Mouse (Mus musculus) limb, embryonic 10.5 days (tissue): Measurements from ENCODE around the gene Ush2a. TPM values are rescaled to one million over a fixed set of nuclear protein-coding genes. Genes with fewer than 3 reads are reported as not detected.

ENCODE experiments used
- DNase-seq: peaks from one replicate; pipeline ENCODE4 v3.0.0-alpha.2; 2017; ENCODE audit warnings: low spot score
- H3K27ac ChIP-seq: fragments of 300-500 bp; sonication (generic); 2 replicates; pipeline ENCODE4 v1.5.1; 2016; ENCODE audit warnings: mild to moderate bottlenecking
- H3K27me3 ChIP-seq: fragments of 300-500 bp; sonication (generic); 2 replicates; pipeline ENCODE4 v1.6.1; 2016; ENCODE audit warnings: low read depth, mild to moderate bottlenecking; ENCODE audit not compliant: poor library complexity, severe bottlenecking
- H3K36me3 ChIP-seq: fragments of 300-500 bp; sonication (generic); 2 replicates; pipeline ENCODE4 v1.6.1; 2016; ENCODE audit warnings: mild to moderate bottlenecking, moderate library complexity
- H3K4me1 ChIP-seq: fragments of 300-500 bp; sonication (generic); 2 replicates; pipeline ENCODE4 v1.6.1; 2016
- H3K4me3 ChIP-seq: fragments of 300-500 bp; sonication (generic); 2 replicates; pipeline ENCODE4 v1.5.1; 2016; ENCODE audit warnings: mild to moderate bottlenecking, moderate library complexity
- H3K9me3 ChIP-seq: fragments of 300-500 bp; sonication (generic); replicated peaks from 2 replicates; pipeline ENCODE4 v1.6.1; 2016; ENCODE audit warnings: mild to moderate bottlenecking
- whole genome bisulfite sequencing: fragments of 180-500 bp; shearing (Covaris S2); methylation state at CpG from one replicate; pipeline ENCODE4 v1.1.7; 2016; 5-methylcytosine and 5-hydroxymethylcytosine counted together
- polyA plus RNA-seq: library from polyadenylated mRNA; unstranded; fragments of >200 nt; fragmentation: Nextera tagmentation; extraction: Ambion mirVana; gene quantifications from 2 replicates; pipeline ENCODE4 v1.2.1, GENCODE M21; 2016

The Ush2a gene
- polyA plus RNA-seq, 1 experiment from 2014 or later, result 0.03 TPM

GRCm38 (mm10) chr1:189004774-189005173 lies 743.0 kb downstream of the Ush2a start:
- Histone ChIP-seq H3K27me3 (no peaks in the 10 kb centered on the region), H3K4me1 (peaks cover 19% of the 10 kb centered on the region), H3K9me3 (no peaks in the 10 kb centered on the region), H3K36me3 (peaks cover 39% of the 10 kb centered on the region), H3K4me3 (no peak overlapping the region), H3K27ac (no peak overlapping the region)
- DNase-seq, result no peak
- 95% methylated on average over 1 of the region's 1 CpGs for WGBS

DNA sequence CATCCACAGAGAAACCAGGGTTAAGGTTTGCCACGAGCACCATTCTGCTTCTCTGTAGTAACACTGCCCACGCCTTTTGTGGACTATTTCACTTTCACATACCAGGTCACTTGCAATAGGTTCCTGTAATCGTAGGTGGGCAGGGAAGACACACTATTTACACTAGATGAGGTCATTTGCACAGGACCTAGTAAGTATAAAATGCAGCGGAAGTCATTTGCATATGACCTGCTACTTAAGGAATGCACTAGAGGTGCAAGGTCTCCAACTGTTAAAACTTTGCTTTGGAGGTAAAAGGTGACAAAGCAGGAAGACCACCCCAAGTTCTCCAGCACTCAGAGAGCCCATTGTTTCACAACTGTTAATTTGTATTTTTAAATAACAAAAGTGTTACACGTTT lies 744.4 kb downstream of the Ush2a start:
- Histone ChIP-seq H3K27ac (no peak overlapping the region), H3K27me3 (no peaks in the 10 kb centered on the region), H3K4me3 (peak overlapping the region; percentile 99), H3K4me1 (peaks cover 19% of the 10 kb centered on the region), H3K36me3 (peaks cover 25% of the 10 kb centered on the region), H3K9me3 (no peaks in the 10 kb centered on the region)
- no peak for DNase-seq
- WGBS, result 58% methylated on average over 5 of the region's 5 CpGs

- 2% methylated on average over 7 of the region's 7 CpGs for WGBS
- H3K36me3 ChIP-seq, result peaks cover 24% of the 10 kb centered on the region
- no peaks in the 10 kb centered on the region for H3K27me3 ChIP-seq
- peak overlapping the region; percentile 97 for H3K27ac ChIP-seq
- no peak for DNase-seq
- H3K4me3 ChIP-seq, result peak overlapping the region; percentile 99
- peaks cover 19% of the 10 kb centered on the region for H3K4me1 ChIP-seq
- H3K9me3 ChIP-seq, result no peaks in the 10 kb centered on the region
Observed at GRCm38 (mm10) chr1:189006826-189007225, 745.0 kb downstream of the Ush2a start.

- H3K9me3 ChIP-seq, result no peaks in the 10 kb centered on the region
- 0 out of 2 replicates have a peak, but pooled peaks cover 1% of the 10 kb centered on the region for H3K27me3 ChIP-seq
- peak; percentile 99 for DNase-seq
- H3K4me3 ChIP-seq, result peak within 1 kb of the TSS; percentile 99
- peaks cover 20% of the 10 kb centered on the region for H3K4me1 ChIP-seq
- peaks cover 20% of the 10 kb centered on the region for H3K36me3 ChIP-seq
- under 1% methylated on average over 74 of the region's 74 CpGs for WGBS
- peak within 1 kb of the TSS; percentile 97 for H3K27ac ChIP-seq
Observed at GRCm38 (mm10) chr1:189007239-189007979, 745.6 kb downstream of the Ush2a start, which contains the start of gene Kctd3. Gene Kctd3, minus strand, starts transcription at chr1:189007841.

DNA sequence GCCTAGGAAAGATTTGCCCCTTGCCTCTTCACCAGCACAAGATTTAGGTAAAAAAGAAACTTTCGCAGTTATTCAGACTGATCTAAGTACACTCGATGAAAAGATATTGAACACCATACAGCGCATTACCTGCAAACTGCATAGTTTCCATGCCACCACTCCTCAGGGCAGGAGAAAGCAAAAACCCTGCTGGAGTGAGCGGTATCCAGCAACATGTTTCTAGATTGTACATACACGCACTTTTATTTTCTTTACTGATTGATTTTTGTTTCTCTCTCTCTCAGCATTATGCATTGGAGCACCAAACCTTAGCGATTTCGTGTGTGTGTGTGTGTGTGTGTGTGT lies 746.1 kb downstream of the Ush2a start:
- 50% methylated on average over 7 of the region's 7 CpGs for WGBS
- no peak for DNase-seq
- H3K9me3 ChIP-seq, result no peaks in the 10 kb centered on the region
- peak overlapping the region; percentile 99 for H3K4me3 ChIP-seq
- H3K4me1 ChIP-seq, result peaks cover 25% of the 10 kb centered on the region
- H3K27me3 ChIP-seq, result 0 out of 2 replicates have a peak, but pooled peaks cover 7% of the 10 kb centered on the region
- peaks cover 15% of the 10 kb centered on the region for H3K36me3 ChIP-seq
- H3K27ac ChIP-seq, result no peak overlapping the region; the same call in 1 of the 2 replicates

GRCm38 (mm10) chr1:189010671-189011070 lies 748.8 kb downstream of the Ush2a start:
- no peak overlapping the region for H3K4me3 ChIP-seq
- DNase-seq, result no peak
- H3K4me1 ChIP-seq, result peaks cover 38% of the 10 kb centered on the region
- H3K9me3 ChIP-seq, result no peaks in the 10 kb centered on the region
- 96% methylated on average over 4 of the region's 4 CpGs for WGBS
- peaks cover 23% of the 10 kb centered on the region for H3K27me3 ChIP-seq
- peaks cover under 1% of the 10 kb centered on the region; the same call in 1 of the 2 replicates for H3K36me3 ChIP-seq
- H3K27ac ChIP-seq, result no peak overlapping the region

DNA sequence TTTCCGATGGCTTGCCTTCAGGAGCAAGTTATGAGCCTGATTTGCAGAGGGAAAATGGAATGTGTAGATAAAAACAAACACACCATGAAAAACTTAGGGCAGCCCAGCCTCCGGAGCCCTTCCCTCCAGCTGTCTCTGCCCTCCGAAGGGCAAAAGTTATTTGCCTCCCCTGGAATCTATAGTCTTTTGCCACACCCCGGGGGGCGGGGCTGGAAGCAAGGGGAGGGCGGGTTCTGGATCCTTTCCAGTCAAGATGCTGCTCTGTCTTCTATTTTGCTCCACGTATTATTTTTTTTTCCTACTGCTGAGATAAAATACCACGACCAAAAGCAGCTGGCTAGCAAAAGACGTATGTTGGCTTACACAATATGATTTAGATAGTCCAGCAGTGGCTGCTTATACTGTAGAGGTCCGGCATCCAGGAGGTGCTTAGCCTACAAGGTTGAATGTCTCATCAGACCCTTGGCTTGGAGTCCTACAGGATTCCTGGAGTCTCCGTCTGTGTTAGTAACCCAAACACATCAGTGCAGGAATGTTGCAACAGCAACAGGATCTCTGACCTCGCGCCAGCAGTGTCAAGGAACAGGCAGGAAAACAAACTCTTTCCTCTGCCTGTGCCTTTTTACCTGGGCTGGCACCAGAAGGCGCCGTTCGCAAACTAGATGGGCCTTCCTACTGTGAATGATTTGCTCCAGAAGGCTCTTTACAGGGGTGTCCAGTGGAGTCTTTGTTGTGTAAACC lies 751.2 kb downstream of the Ush2a start:
- H3K27ac ChIP-seq, result peak overlapping the region; percentile 56; the same call in 1 of the 2 replicates
- no peaks in the 10 kb centered on the region for H3K36me3 ChIP-seq
- H3K27me3 ChIP-seq, result peaks cover 23% of the 10 kb centered on the region
- H3K4me3 ChIP-seq, result peak overlapping the region; percentile 33
- H3K4me1 ChIP-seq, result peaks cover 21% of the 10 kb centered on the region
- no peak for DNase-seq
- WGBS, result 5% methylated on average over 16 of the region's 16 CpGs
- no peaks in the 10 kb centered on the region for H3K9me3 ChIP-seq

DNA sequence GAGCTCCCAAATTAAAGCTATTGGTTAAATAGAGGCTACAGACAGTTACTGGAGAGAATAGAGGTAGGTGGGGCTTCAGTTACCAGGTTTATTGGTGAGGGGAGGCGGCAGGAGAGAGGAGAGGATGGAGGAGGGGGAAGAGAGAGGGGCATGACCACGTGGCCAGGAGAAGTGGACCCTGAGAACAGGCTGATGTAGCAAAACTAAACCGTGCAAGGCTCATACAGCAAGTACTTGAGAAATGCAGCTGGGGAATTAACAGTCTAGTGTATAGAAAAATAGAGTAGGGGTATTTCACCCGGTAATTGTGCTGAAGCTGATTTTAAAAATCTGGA lies 751.7 kb downstream of the Ush2a start:
- 8% methylated on average over 4 of the region's 4 CpGs for WGBS
- H3K27me3 ChIP-seq, result peaks cover 23% of the 10 kb centered on the region
- no peaks in the 10 kb centered on the region for H3K9me3 ChIP-seq
- peak overlapping the region; percentile 56; the same call in 1 of the 2 replicates for H3K27ac ChIP-seq
- no peak for DNase-seq
- H3K4me1 ChIP-seq, result peaks cover 21% of the 10 kb centered on the region
- peak overlapping the region; percentile 33 for H3K4me3 ChIP-seq
- no peaks in the 10 kb centered on the region for H3K36me3 ChIP-seq
